Mouse (Mus musculus) adrenal gland, adult 18-20 months (tissue): ENCODE measurements around the gene Cox18. TPM values are rescaled to one million over a fixed set of nuclear protein-coding genes. Genes with fewer than 3 reads are reported as not detected.
A peak's percentile ranks its signal among the peaks of the same experiment; 100 is the strongest.
"Not testable (repeated sequence)": the region's sequence is repeated elsewhere in the genome, so short reads cannot be mapped to it uniquely, and the experiment has no call there.

Experiments used
- DNase-seq, 2 experiments: peaks; one replicate each; pipeline ENCODE4 v3.0.0; 2021 to 2022; ENCODE audit warnings: low spot score in 2 of 2
- long read RNA-seq, 2 experiments: library from polyadenylated mRNA; stranded (forward); transcript quantifications; one replicate each; pipeline ENCODE4 v2.0.0; 2021
- total RNA-seq, 2 experiments: library from RNA; stranded (reverse); gene quantifications; 1 replicate in 1 of 2; 2 replicates in 1 of 2; pipeline ENCODE4 v1.2.3; 2021

The Cox18 gene
- 10 to 100 TPM; 26.1 to 48.9 TPM for total RNA-seq
- long read RNA-seq, experiment 1, transcript Cox18-201 (6 exons, 1,333 nt) = major isoform, 8 of 20 reads
- long read RNA-seq, experiment 1, transcript Cox18-202 (6 exons, 1,307 nt) = minor isoform, 6 of 20 reads
- long read RNA-seq, experiment 1, partial matches to known transcripts = 0 of 20 reads
- long read RNA-seq, experiment 1, other reads (novel, unspliced or antisense) = 6 of 20 reads
- long read RNA-seq, experiment 2, transcript Cox18-202 (6 exons, 1,307 nt) = minor isoform, 26 of 83 reads
- long read RNA-seq, experiment 2, transcript Cox18-201 (6 exons, 1,333 nt) = major isoform, 29 of 83 reads
- long read RNA-seq, experiment 2, partial matches to known transcripts = 2 of 83 reads
- long read RNA-seq, experiment 2, other reads (novel, unspliced or antisense) = 25 of 83 reads

DNA sequence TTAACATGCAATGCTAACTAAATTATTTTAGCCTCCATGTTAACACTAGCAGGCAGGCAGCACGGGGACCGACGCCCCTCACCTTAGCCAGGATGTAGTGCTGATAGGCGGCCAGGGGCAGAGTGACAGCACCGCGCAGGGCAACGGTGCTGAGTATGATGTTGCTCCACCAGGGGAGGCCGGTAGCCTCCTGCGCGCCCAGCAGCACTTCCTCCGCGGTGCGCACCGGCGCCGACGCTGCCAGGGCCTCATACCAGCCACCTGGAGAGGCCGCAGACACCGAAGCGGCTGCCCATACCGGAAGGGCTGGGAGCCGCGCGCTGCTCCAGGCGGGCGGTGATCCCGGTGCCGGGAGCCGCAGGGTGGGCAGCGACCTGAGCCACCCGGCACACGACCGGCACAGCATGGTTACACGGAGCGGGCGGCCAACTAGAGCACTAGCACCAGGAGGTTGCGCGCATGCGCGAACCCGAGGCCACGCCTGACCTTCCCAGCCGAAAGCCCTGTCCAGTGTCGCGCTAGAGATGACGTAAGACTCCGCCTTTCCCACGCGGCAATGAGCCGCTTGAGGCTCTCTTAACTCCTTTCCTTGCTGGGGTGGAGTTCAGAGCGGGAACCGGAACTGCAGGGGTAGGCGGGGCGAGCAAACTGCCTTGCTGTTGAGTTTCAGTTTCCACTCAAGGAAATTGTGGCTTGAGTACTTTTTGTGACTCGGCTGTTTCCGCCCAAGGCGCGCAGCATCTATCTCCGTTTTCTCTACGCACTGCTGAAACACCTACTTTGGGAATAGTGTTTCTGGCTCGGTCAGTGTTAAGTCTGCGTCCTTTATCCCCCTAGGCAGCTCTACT is at the start of gene Cox18:
TSS of gene Cox18 (minus strand) at position 468 of the 848 bp plus-strand sequence.
- DNase-seq = peak; percentile 97 to 98

- not testable (repeated sequence) for DNase-seq
Observed at GRCm38 (mm10) chr5:90262230-90262629, 38.4 kb upstream of the Cox18 start.

DNA sequence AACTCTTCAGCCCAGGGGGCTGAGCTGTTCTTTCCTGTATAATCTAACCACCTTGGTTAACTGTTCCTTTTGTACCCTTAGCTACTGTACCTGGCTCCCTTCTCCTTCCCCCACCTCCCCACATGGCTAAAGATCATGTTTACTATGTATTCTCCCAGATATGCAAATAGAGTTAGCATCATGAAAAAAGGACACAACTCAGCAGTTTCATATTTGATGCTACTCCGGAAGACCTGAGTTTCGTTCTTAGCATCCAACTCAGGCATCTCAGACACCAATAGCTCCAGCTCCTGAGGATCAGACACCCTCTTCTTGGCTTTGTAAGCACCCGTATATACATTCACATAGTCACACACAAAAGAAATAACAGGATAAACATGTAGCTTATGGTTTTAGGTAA is 33.2 kb upstream of the Cox18 start:
- no peak for DNase-seq

GRCm38 (mm10) chr5:90247503-90247902 is 23.7 kb upstream of the Cox18 start:
- no peak for DNase-seq

GRCm38 (mm10) chr5:90246987-90247386 is 23.2 kb upstream of the Cox18 start:
- DNase-seq = no peak

- no peak for DNase-seq
Observed at GRCm38 (mm10) chr5:90246567-90246966, 22.8 kb upstream of the Cox18 start.

DNA sequence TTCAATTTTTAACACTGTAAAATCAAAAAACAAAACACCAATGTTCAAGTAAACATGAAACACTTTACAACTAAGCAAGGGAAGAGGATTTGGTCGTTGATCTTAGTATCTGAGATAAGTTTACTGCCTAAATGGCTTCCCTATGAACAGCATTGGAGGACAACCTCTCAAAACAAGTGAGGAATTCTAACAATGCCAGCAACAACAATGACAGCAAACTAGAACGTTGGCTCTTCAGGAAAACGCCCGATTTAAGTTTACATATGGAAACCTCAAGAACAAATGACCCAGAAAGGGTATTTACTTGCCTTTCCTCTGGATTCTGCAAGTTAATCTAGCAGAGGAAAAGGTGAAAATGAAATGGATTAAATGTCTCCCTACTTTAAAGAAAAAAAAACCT is 21.6 kb upstream of the Cox18 start:
- DNase-seq = no peak

GRCm38 (mm10) chr5:90235217-90235616 is 11.4 kb upstream of the Cox18 start:
- no peak for DNase-seq

DNA sequence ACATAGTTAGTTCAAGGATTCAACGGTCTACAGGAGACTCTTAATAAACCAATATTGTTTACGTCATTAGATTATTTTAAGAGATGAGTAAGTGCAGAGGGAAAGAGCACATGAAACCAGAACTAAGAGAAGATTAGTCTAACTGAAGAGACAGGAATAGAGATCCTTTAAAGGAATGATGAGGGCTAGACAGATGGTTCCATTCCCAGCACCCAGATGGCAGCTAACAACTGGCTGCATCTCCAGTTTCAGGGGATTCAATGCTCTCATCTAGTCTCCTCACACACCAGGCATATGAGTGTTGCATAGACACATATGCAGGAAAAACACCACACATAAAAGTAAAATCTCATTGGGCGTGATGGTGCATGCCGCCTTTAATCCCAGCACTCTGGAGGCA is 9.5 kb upstream of the Cox18 start:
- DNase-seq = no peak

DNA sequence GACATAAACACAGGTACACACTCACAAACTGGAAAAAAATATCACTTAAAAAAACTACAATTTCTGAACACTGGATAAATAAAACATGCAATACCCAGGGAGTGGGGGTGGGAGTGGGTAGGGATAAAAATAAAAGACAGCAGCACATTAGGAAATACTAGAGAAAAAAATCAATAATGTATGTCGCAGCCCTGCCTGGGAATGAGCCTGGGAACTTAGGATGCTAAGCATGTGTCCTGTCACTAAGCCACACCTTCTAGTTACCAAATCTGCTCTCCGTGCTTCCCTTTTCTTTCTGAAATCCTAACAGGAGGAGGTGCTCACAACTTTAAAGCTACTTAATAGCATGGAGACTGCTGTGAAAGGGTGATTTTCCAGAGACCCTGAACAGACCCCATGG is 6.0 kb upstream of the Cox18 start:
- DNase-seq = no peak

GRCm38 (mm10) chr5:90226696-90227095 is 2.9 kb upstream of the Cox18 start:
- DNase-seq = no peak

DNA sequence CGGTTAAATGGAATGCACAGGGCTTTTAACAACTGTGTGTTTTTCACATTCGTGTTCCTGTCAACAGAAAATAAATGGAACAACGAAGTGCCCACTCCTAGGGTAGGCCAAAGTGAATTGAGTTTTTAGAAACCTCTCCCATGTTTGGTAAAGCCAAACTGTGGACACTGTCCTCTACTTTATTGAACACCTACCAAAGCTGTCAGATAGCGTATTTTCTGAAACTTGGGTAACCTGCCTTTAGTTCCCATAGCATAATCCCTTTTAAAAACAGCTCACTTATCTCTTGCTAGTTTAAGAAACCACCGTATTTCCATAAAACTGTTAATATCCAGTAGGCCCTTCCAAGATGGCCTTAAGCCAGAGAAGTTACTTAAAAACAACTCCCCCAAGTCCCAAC is 929 bp upstream of the Cox18 start:
- no peak for DNase-seq

DNA sequence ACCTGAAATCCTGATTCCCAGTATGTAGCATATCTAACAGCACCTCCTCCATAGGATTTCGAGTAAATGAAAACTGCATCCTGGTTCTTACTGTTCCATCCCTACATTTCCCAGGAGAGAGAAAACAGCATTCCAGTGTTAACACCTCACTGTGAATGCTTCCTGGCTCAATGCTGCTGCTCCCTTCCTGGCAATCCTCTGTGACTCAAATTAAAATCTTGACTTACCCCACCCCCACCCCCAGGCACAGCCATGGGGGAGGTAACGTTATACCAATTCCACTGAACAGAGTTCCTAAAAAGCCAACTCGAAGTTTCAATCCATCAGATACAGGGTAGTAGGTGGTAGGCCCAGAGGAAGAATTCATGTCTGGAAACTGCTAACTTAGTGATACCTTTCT is 864 bp downstream of the Cox18 start:
- no peak for DNase-seq

DNA sequence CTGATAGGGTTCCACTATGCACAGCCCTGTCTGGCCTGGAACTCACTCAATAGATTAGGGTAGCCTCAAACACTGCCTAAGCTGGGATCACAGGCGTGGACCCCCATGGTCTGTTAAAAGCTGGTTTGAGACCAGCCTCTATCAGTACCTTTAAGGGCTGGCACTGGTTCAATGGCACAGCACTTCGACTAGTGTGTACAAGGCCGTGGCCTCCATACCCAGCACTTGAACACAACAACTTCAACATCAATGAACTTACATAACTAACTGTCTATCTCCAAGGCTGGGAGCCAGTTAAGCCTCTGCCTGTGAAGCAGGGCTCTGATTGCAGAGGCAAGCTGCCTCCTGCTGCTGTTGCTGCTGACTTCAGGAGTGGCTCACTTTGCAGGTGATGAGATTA is 6.0 kb downstream of the Cox18 start:
- DNase-seq = peak in 1 of 2 experiments; percentile 37

- DNase-seq = peak in 1 of 2 experiments; percentile 26
Observed at GRCm38 (mm10) chr5:90217226-90217625, 6.6 kb downstream of the Cox18 start.

DNA sequence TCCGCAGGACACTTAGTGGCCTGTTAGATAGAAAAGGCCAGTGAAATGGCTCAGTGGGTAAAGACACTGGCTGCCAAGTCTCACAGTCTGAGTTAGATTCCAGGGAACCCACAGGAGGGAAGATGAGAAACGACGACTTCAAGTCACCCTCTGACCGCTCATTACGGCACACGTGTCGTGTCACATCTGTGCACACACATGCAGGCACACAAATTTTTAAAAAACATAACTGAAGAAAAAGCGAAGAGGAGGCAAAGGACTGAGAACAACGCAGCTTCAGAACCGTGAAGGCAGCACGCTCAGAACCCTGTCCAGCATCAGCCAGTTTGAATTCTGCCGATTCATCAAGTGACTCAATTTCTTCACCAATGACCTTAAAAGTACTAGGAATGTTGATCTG is 10.4 kb downstream of the Cox18 start:
- no peak for DNase-seq

DNA sequence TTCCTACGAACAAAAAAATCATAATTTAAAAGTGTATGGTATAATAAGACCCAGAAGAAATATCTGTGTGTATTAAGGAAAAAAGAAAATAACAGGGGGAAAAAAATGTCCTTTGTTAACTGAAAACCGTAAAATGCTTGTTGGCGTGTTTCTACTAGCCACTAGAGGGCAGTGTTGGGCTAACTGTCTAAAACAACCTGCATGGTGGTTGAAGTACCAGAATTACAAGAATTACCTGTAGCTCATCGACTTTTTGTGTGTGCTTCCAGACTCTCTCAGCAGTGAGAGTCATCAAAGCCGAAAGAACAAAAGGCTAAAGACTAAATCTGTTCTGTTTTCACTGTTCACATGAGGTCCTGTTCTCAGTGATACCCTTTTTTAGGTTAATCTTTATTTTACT is 20.6 kb downstream of the Cox18 start:
- no peak for DNase-seq

DNA sequence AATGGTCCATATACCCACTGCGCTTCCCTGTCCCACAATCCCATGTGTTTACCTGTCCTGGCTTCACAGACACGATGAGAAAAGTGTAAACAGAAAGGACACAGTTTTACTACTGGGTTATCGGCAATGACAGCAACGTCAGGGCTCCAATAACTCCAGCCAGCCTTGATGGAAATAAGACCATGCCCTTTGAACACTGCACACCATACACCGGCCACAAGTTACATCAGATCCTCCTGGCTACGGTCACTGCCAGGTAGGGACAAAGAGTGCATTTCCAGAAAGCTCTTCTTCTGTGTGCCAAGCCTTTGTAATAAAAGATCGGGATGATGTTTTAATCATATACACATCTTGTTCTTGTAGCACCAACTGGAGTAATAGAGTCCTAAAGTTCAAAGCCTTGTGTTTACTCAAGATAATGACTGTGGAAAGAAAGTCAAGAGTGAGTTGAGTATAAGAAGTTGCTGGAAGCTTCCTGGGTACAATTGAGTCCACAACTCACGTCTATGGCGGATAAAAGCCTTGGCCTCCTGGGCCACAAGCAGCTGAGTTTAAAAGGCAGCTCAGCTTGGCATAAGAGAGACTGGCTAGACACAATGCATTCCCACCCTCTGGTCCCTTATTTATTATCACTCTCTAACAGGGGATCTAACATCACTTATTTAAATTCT is 21.2 kb downstream of the Cox18 start:
- no peak for DNase-seq

- no peak for DNase-seq
Observed at GRCm38 (mm10) chr5:90199922-90200632, 23.7 kb downstream of the Cox18 start.

GRCm38 (mm10) chr5:90194831-90195230 is 29.0 kb downstream of the Cox18 start:
- DNase-seq = peak; percentile 42 to 50

DNA sequence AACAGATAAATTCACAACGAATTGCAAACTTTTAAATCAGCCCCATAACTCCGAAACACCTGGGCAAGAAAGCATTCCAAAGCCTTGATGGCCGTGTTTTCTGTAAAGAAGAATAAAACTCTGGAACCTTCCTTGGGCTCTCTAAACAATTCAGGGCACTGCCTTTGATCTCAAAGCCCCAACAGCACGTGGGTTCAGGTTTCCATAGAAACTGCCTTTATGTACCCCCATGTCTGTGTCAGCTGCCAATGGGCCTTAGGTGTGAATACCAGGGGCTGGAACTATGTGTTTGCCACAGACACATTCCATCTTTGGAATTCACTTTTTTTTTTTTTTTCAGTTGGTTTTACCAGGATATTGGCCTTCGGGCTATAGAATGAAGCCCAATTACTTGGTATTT is 41.0 kb downstream of the Cox18 start:
- no peak for DNase-seq
